Mouse (Mus musculus) adrenal gland, postnatal 10 days (tissue): ENCODE measurements at regions not wholly inside any gene's neighbourhood (a gene's known extent, or its start where the extent isn't known, plus 50 kb on each side); places are given as distances from the start of the nearest gene placed in this dataset.
A peak's percentile ranks its signal among the peaks of the same experiment; 100 is the strongest.
"Not testable (repeated sequence)": the region's sequence is repeated elsewhere in the genome, so short reads cannot be mapped to it uniquely, and the experiment has no call there.

Experiments
- DNase-seq: peaks from one replicate; pipeline ENCODE4 v3.0.0; 2021; ENCODE audit warnings: mixed read lengths

DNA sequence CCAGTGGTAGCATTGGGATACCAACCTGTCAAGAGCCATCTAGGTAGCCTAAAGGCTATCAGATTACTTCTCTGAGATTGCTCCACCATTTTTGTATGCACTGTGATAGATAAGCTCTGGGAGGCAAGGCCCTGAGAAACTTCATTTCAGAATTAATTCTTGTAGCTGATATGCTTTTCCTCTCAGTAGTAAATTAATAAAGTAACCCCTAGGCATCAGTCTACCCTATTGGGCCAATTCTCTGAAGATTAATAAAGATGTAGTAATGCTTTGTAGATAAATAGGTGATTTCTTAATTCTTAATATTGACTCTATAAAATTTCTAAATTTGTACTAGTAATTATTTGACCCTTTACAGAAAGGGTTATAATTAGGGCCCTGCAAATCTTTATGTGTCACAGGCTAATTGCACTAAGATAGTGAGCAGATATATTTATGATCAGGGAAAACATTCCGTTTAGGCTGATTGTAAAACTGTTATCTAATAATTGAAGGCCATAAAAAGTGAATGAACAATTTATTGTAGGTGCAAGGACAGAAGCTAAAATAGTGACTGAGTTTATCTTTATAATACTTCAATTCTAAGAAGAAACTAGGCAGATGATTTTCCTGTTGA lies 384.2 kb upstream of the 1700009N14Rik start:
- DNase-seq, result no peak

DNA sequence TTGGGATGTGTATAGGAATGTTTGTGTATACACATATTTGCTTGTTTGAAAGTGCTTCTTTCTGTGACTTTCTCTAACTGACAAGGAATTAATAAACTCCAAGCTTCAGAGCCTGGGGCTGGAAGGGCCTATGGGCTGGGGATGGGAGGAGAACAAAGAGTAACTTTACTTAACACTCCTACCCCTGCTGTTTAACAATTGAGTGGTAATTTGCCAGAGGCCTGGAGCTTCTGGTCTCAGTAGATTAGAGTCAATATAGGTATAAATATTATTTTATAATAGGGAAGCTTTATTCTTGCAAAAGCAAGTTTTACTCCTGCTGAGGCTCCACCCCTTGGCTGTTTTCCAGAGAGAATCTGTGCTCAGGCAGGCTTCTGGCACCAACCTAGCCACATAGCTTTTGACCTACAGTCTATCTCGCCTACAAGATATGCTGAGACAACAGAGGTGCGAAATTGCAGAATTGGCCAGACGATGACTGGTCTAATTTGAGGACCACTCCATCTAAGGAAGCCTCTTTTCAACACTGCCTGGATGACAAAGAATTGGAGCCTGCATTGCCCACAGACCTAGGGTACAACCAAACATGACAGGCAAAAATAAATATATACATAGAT lies 382.7 kb upstream of the 1700009N14Rik start:
- peak; percentile 29 for DNase-seq

DNA sequence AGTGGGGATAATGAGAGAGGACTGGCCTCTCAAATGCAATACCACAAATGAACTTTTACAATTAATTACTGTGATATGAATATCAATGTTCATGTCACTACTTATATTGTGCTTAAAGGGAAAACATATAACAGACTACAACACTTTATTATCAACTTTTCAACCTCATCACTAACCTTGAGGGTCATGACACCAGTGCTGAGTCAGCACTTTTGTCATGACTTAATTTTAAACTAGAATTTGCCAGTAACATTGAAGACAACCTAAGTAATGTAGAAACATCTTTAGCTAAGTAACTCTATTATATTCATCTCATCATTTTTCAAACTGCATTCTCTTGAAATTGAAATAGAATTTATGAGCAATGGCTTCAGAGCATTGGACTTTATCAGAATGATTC lies 378.6 kb upstream of the 1700009N14Rik start:
- no peak for DNase-seq

DNA sequence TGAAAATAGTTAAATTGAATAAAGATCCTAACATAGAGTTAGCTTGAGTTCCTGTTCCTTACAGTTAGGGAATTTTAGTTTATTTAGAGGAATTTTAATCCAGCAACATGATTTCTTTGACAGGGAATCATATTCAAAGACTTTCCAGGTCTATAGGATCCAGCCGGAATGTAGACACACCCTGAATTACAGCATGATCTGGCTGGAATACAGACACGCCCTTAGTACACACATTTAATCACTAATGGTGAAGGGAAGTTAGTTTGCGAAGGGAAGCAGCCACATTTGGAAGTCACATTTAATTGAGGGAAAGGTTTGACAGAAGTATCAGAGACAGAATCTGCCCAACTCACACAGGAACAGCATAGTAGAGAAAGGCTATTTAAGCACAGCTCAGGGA lies 361.8 kb upstream of the 1700009N14Rik start:
- no peak for DNase-seq

DNA sequence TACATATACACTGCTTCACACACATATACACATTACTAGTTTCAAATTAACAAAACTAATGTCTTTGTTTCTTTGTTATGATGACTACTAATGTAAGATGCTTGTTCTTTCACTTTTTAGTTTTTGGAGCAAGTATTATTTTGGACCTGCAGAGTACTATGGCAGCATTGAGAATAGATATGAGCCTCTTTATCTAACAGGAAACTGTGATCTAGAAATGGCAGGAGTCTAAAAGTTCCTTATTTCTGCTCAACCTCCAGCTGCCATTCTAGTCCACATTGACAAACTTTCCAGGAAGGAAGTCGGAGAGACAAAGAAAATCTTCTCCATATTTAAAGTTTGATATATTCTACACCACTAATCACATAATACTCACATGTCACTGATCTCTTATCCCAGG lies 340.9 kb upstream of the 1700009N14Rik start:
- no peak for DNase-seq

DNA sequence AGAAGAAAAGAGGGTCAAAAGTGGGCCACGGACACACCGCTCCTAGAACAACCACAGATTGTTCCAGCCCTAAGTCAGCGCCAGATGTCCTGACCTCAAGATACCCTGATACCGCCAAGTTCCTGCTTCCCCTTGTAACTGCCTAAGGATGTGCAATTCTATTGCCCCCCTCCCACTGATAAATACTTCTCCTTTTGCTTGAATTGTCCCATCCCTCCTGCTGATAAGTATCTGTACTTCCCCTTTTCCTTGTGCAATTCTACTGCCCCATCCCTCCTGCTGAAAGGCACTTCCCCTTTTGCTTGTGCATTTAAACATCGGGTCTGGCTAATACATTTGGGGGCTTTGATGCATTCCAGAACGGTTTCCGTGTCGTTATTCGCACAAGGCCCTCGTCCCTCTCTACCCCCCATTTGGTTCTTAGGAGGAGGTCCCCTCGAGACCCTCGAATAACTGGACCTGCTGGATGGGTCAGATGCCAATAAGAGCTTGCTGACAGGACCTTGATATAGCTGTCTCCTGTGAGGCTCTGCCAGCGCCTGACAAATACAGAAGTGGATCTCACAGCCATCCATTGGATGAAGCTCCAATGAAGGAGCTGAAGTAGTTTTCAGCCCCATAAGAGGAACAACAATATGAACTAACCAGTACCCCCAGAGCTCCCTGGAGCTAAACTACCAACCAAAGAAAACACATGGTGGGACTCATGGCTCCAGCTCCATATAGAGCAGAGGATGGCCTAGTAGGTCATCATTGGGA lies 336.7 kb upstream of the 1700009N14Rik start:
- not testable (repeated sequence) for DNase-seq

DNA sequence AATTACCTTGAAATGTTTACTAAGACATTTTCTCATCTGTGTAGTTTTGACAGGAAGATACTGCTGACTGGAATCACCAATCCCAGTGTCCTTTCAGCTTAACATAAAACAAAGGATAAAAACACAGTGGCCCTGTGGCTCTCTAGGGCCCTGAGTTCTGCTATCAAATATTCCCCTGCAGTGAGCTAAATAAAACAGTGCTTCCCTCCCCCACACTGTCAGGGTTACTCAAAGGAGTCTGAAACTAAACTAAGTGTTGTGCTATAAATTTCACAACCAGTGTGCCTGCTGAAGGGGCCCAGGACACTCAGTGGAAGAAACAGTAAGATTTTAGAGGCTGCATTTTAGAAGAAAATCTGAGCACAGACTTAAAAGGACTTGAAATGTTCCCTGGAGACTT lies 324.6 kb upstream of the 1700009N14Rik start:
- no peak for DNase-seq
